Mouse (Mus musculus): ENCODE results near the gene 4933427D14Rik. TPM values are rescaled to one million over a fixed set of nuclear protein-coding genes. Genes with fewer than 3 reads are reported as not detected.

The 4933427D14Rik gene
- polyA plus RNA-seq, 1 experiment, result 34.1 TPM

GRCm38 (mm10) chr11:72110726-72111125 lies 96.5 kb downstream of the 4933427D14Rik start:
- peak in 1 of 2 experiments; percentile 68 for DNase-seq (ENCODE audit: extremely low spot score in 1 of 2, low spot score in 1 of 2)

DNA sequence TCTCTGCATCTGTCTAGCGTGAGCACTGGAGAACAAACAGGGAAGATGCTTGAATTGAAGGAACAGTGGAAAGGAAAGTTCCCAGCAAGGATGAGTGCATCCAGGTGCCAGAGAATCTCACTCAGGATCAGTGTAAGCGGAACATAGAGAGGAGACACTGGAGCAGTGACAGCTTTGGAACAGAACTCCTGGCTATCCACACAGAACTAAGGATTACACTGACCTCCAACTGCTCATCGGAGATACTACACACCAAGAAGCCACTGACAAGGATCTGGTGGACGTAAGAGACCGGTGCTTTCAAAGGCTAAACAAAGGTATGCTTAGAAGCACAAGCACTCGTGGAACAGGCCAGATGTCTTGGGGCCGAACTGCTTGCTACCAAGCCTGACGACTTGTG lies 103.0 kb downstream of the 4933427D14Rik start:
- DNase-seq (ENCODE audit: extremely low spot score in 1 of 2, low spot score in 1 of 2), result no peak

Other genes with a start within 250 kb of the 4933427D14Rik start
- gene Aipl1, start 169.9 kb downstream of the 4933427D14Rik start, polyA plus RNA-seq (2012; rRNA removed), result 0.36 and 0.38 TPM in 2 replicates
- gene Pimreg, start 165.4 kb downstream of the 4933427D14Rik start, polyA plus RNA-seq (2012; rRNA removed), result 0.60 and 0.78 TPM in 2 replicates
- gene Pitpnm3, start 71.7 kb downstream of the 4933427D14Rik start, polyA plus RNA-seq (2012; rRNA removed), result 102 and 104 TPM in 2 replicates
- gene Gm43951, start 619 bp downstream of the 4933427D14Rik start, polyA plus RNA-seq (2012; rRNA removed), result 8.0 and 8.1 TPM in 2 replicates
- 64.0 and 64.6 TPM in 2 replicates for gene Txndc17, start 88 bp upstream of the 4933427D14Rik start, polyA plus RNA-seq (2012; rRNA removed)
- gene Med31, start 8.1 kb upstream of the 4933427D14Rik start, polyA plus RNA-seq (2012; rRNA removed), result 27.1 and 28.9 TPM in 2 replicates
- gene Slc13a5, start 59.8 kb upstream of the 4933427D14Rik start, polyA plus RNA-seq (2012; rRNA removed), result 12.8 and 15.5 TPM in 2 replicates
- 11.4 and 12.2 TPM in 2 replicates for gene Xaf1, start 94.2 kb upstream of the 4933427D14Rik start, polyA plus RNA-seq (2012; rRNA removed)
- 0.06 TPM in 1 of 2 replicates, not detected in the other for gene Fbxo39, start 107.0 kb upstream of the 4933427D14Rik start, polyA plus RNA-seq (2012; rRNA removed)
- gene Tekt1, start 155.0 kb upstream of the 4933427D14Rik start, polyA plus RNA-seq (2012; rRNA removed), result 1.9 and 2.1 TPM in 2 replicates
- gene Smtnl2, start 204.3 kb upstream of the 4933427D14Rik start, polyA plus RNA-seq (2012; rRNA removed), result 2.8 and 3.2 TPM in 2 replicates
- 0.15 and 0.22 TPM in 2 replicates for gene Ggt6, start 228.1 kb upstream of the 4933427D14Rik start, polyA plus RNA-seq (2012; rRNA removed)
- gene Mybbp1a, start 233.9 kb upstream of the 4933427D14Rik start, polyA plus RNA-seq (2012; rRNA removed), result 55.3 and 61.4 TPM in 2 replicates